Mouse (Mus musculus) cortical plate, adult 2 months (tissue): ENCODE data around the gene Zfp382.

Experiments
- CTCF ChIP-seq: fragments of 200-500 bp; IDR thresholded peaks from 2 replicates; pipeline ENCODE4 v1.5.1; 2011; ENCODE audit warnings: mild to moderate bottlenecking, control low read depth, low read length; ENCODE audit not compliant: insufficient read depth; ENCODE audit errors: extremely low read depth
- POLR2A ChIP-seq: fragments of 200-500 bp; IDR thresholded peaks from 2 replicates; pipeline ENCODE4 v1.6.1; 2011; ENCODE audit warnings: mild to moderate bottlenecking, low read length, control low read depth; ENCODE audit not compliant: insufficient read depth; ENCODE audit errors: extremely low read depth

- TF ChIP-seq POLR2A (no peak), CTCF (no peak)
Observed at GRCm38 (mm10) chr7:30178256-30178655, 56.5 kb downstream of the Zfp382 start.
